Mouse (Mus musculus) ES-E14 (cell line): Measurements from ENCODE around the gene Lrmda. TPM values are rescaled to one million over a fixed set of nuclear protein-coding genes. Genes with fewer than 3 reads are reported as not detected.

Experiments used
- DNase-seq: peaks from one replicate; pipeline ENCODE4 v3.0.0-alpha.2; 2013; ENCODE audit warnings: low read depth, low spot score
- H3K27ac ChIP-seq: 2 replicates; pipeline ENCODE4 v1.5.1; 2012; ENCODE audit warnings: low read depth, mild to moderate bottlenecking, low read length, moderate library complexity, mixed read lengths; ENCODE audit not compliant: poor library complexity, insufficient read depth, severe bottlenecking
- H3K36me3 ChIP-seq: 2 replicates; pipeline ENCODE4 v1.6.1; 2012; ENCODE audit warnings: mild to moderate bottlenecking, low read length, moderate library complexity, mixed read lengths; ENCODE audit not compliant: control insufficient read depth, poor library complexity, insufficient read depth, severe bottlenecking
- H3K4me1 ChIP-seq, 2 experiments: fragments of 150-350 bp in 1 of 2; sonication (generic) in 1 of 2; 2 replicates each; pipeline ENCODE4 v1.6.1; 2012; ENCODE audit warnings: low read length in 2 of 2, mild to moderate bottlenecking in 1 of 2, mixed read lengths in 1 of 2; ENCODE audit not compliant: control insufficient read depth in 2 of 2, insufficient read depth in 2 of 2, poor library complexity in 1 of 2
- H3K4me3 ChIP-seq, 2 experiments: fragments of 150-350 bp in 1 of 2; sonication (generic) in 1 of 2; 2 replicates each; pipeline ENCODE4 v1.5.1; 2012; ENCODE audit warnings: low read length in 2 of 2, low read depth in 1 of 2, mild to moderate bottlenecking in 1 of 2, mixed read lengths in 1 of 2; ENCODE audit not compliant: insufficient read depth in 1 of 2, poor library complexity in 1 of 2, severe bottlenecking in 1 of 2
- H3K9ac ChIP-seq: 2 replicates; pipeline ENCODE4 v1.6.1; 2012; ENCODE audit warnings: low read depth, mild to moderate bottlenecking, low read length, mixed read lengths; ENCODE audit not compliant: poor library complexity, insufficient read depth, severe bottlenecking
- H3K9me3 ChIP-seq: fragments of 150-350 bp; sonication (generic); 2 replicates; pipeline ENCODE4 v1.6.1; 2012; ENCODE audit warnings: low read depth, mild to moderate bottlenecking, low read length; ENCODE audit not compliant: control insufficient read depth, insufficient read depth
- CHD2 ChIP-seq: IDR thresholded peaks from 2 replicates; pipeline ENCODE4 v1.6.1; 2014; ENCODE audit warnings: mild to moderate bottlenecking, low read depth, low read length, inconsistent platforms
- HCFC1 ChIP-seq: IDR thresholded peaks from 2 replicates; pipeline ENCODE4 v1.6.1; 2012; ENCODE audit warnings: low read length, inconsistent platforms, borderline replicate concordance; ENCODE audit not compliant: insufficient read depth
- MAFK ChIP-seq: IDR thresholded peaks from 2 replicates; pipeline ENCODE4 v1.6.1; 2014; ENCODE audit warnings: mild to moderate bottlenecking, low read depth, low read length, inconsistent platforms; ENCODE audit not compliant: insufficient read depth
- ZC3H11A ChIP-seq: IDR thresholded peaks from 2 replicates; pipeline ENCODE4 v1.6.1; 2012; ENCODE audit warnings: low read depth, mild to moderate bottlenecking, inconsistent platforms, low read length, borderline replicate concordance
- ZNF384 ChIP-seq: IDR thresholded peaks from 2 replicates; pipeline ENCODE4 v1.6.1; 2012; ENCODE audit warnings: low read depth, low read length, inconsistent platforms
- in situ Hi-C, 2 experiments: fragments of 600-800 bp; cut with MboI; formaldehyde crosslinking; loops; one replicate each; pipeline ENCODE4 v1.15.1; 2025; ENCODE audit warnings: low sequenced_read_pairs in 2 of 2, inconsistent platforms in 1 of 2; ENCODE audit not compliant: unreplicated experiment in 2 of 2
- total RNA-seq: library from RNA; depleted of rRNA; stranded (reverse); fragments of 300-350 nt; gene quantifications from 2 replicates; pipeline ENCODE4 v1.2.3, GENCODE M21; 2012

Lrmda gene
- total RNA-seq, 1 experiment: 0.22 TPM

GRCm38 (mm10) chr14:22167285-22167684, 147.8 kb downstream of the Lrmda start:
- no peak for DNase-seq
- no peak overlapping the region for H3K27ac ChIP-seq
- TF ChIP-seq ZNF384 (no peak), MAFK (no peak), HCFC1 (no peak), ZC3H11A (no peak), CHD2 (no peak)

GRCm38 (mm10) chr14:22168077-22168794, 148.7 kb downstream of the Lrmda start:
- Histone ChIP-seq H3K9me3 (no peaks in the 10 kb centered on the region), H3K27ac (no peak overlapping the region), H3K4me1 (no peaks in the 10 kb centered on the region), H3K9ac (no peak overlapping the region), H3K4me3 (no peak overlapping the region), H3K36me3 (no peaks in the 10 kb centered on the region)
- no peak for DNase-seq
- in situ Hi-C loops: no loop called here
- no peak for TF ChIP-seq MAFK
- no peak for TF ChIP-seq ZNF384
- TF ChIP-seq ZC3H11A: no peak

More at GRCm38 (mm10) chr14:22167285-22167684, 147.8 kb downstream of the Lrmda start:
- in situ Hi-C loops: no loop called here
- Histone ChIP-seq H3K9me3 (no peaks in the 10 kb centered on the region), H3K4me1 (no peaks in the 10 kb centered on the region), H3K9ac (no peak overlapping the region), H3K4me3 (no peak overlapping the region), H3K36me3 (no peaks in the 10 kb centered on the region)

GRCm38 (mm10) chr14:22168795-22169568, 149.5 kb downstream of the Lrmda start:
- in situ Hi-C loops: no loop called here
- no peak for TF ChIP-seq CHD2
- TF ChIP-seq MAFK: no peak
- no peak for TF ChIP-seq ZNF384
- no peak for TF ChIP-seq ZC3H11A
- TF ChIP-seq HCFC1: no peak
- Histone ChIP-seq H3K9ac (no peak overlapping the region), H3K4me3 (no peak overlapping the region), H3K27ac (no peak overlapping the region), H3K36me3 (no peaks in the 10 kb centered on the region), H3K9me3 (no peaks in the 10 kb centered on the region), H3K4me1 (no peaks in the 10 kb centered on the region)
- no peak for DNase-seq

GRCm38 (mm10) chr14:22174757-22175156, 155.2 kb downstream of the Lrmda start:
- TF ChIP-seq ZNF384 (no peak), CHD2 (no peak), MAFK (no peak), ZC3H11A (no peak), HCFC1 (no peak)
- Histone ChIP-seq H3K4me1 (no peaks in the 10 kb centered on the region), H3K27ac (no peak overlapping the region), H3K36me3 (no peaks in the 10 kb centered on the region), H3K9ac (no peak overlapping the region), H3K4me3 (no peak overlapping the region), H3K9me3 (no peaks in the 10 kb centered on the region)
- DNase-seq: no peak
- in situ Hi-C loops: no loop called here

- TF ChIP-seq HCFC1: no peak
- TF ChIP-seq ZNF384: no peak
- no peak for TF ChIP-seq CHD2
- TF ChIP-seq ZC3H11A: no peak
- no peak for TF ChIP-seq MAFK
- no peaks in the 10 kb centered on the region for H3K36me3 ChIP-seq
- no peak overlapping the region for H3K27ac ChIP-seq
- no peak overlapping the region for H3K4me3 ChIP-seq
- H3K9ac ChIP-seq: no peak overlapping the region
- H3K4me1 ChIP-seq: no peaks in the 10 kb centered on the region
- no peaks in the 10 kb centered on the region for H3K9me3 ChIP-seq
- in situ Hi-C loops: no loop called here
- DNase-seq: no peak
Measured at GRCm38 (mm10) chr14:22179761-22180160, 160.2 kb downstream of the Lrmda start.
